In genomic region chr1:163616596-163616995, GRCm38 (mm10) we compare ENCODE assay signal across 16 mouse cellular contexts.
"Had no signal": no experiment of that assay in that cellular context is flagged by ENCODE, and none has a peak within 500 bp of the region (broad histone marks: within the 10 kb centered on the region; RNA-seq: fewer than 3 reads in every experiment).

No protein-coding gene starts in this region.

- H3K27ac ChIP-seq: left cerebral cortex, adult 2 months; limb, embryonic 10.5 days; liver, embryonic 15.5 days; macrophage; neural tube, embryonic 12.5 days had no signal

- H3K9ac ChIP-seq: liver, embryonic 15.5 days; neural tube, embryonic 12.5 days had no signal

- H3K4me1 ChIP-seq: liver, embryonic 15.5 days; megakaryocyte, embryonic 14.5 days had no signal

- DNase-seq: kidney, adult 8-10 months; kidney, postnatal 25 days; lung, postnatal 10 days; retina, postnatal 1 day; right cerebral cortex, postnatal 4 days; spleen, adult 18-20 months; thymus, adult 18-20 months; thymus, postnatal 14 days had no signal

- H3K4me3 ChIP-seq: left cerebral cortex, adult 2 months; limb, embryonic 10.5 days; liver, embryonic 15.5 days; megakaryocyte, embryonic 14.5 days; neural tube, embryonic 12.5 days had no signal

- H3K27me3 ChIP-seq: liver, embryonic 15.5 days; megakaryocyte, embryonic 14.5 days; neural tube, embryonic 12.5 days had no signal

- H3K36me3 ChIP-seq: limb, embryonic 10.5 days; liver, embryonic 15.5 days; neural tube, embryonic 12.5 days had no signal

- H3K9me3 ChIP-seq: limb, embryonic 10.5 days; liver, embryonic 15.5 days; megakaryocyte, embryonic 14.5 days; neural tube, embryonic 12.5 days had no signal

- H3K4me2 ChIP-seq: liver, embryonic 11.5 days; liver, embryonic 15.5 days; midbrain, embryonic 11.5 days; neural tube, embryonic 12.5 days had no signal
